Mouse (Mus musculus): ENCODE measurements around the gene Gstt3.

The Gstt3 gene

DNA sequence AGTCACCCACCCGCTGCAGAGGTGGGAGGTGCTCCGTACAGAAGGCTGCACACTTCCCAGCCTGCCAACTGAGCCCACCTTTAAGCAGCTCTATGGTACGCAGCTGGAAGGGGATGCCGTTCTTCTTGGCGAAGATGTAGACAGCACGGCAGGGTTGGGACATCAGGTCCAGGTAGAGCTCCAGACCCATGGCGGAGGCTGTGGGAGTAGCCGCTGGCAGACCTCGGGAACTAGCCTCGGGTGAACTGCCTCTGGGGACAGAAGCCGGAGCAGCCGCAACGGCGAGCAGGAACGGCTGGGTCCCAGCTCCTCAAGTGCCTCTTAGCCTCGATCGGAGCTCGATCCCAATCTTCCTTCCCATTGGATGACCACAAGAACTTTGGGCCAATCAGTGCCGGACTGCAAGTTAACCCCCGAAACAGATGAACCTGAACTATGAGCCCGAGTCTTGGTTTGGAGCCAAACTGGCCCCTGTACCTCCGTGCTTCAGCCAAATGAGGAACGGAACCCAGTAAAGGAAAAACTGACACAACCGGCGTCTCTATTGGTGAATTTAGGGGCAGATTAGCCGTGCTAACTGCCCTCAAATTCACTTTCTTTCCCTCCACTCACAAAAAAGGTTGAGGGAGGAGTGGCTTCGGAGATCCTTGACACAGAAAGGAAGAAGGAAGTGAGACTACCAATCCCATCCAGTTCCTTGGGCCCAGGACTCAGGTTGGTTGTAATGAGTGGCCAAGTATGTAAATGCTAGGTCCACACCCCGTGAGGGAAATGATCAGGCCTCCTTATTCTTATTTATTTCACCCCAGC is at the start of gene Gstt3, which contains the start of gene Gm20441:
Gene Gstt3 (minus strand): TSS at position 646 of the 810 bp plus-strand sequence.
Gene Gm20441 (minus strand): TSS at position 186 of the 810 bp plus-strand sequence.
- DNase-seq: no peak

- DNase-seq: no peak
These were observed 49.1 kb upstream of the Gstt3 start for GRCm38 (mm10) chr10:75830275-75830670.

- DNase-seq: no peak
These were observed 48.5 kb upstream of the Gstt3 start for GRCm38 (mm10) chr10:75829529-75830274.

DNA sequence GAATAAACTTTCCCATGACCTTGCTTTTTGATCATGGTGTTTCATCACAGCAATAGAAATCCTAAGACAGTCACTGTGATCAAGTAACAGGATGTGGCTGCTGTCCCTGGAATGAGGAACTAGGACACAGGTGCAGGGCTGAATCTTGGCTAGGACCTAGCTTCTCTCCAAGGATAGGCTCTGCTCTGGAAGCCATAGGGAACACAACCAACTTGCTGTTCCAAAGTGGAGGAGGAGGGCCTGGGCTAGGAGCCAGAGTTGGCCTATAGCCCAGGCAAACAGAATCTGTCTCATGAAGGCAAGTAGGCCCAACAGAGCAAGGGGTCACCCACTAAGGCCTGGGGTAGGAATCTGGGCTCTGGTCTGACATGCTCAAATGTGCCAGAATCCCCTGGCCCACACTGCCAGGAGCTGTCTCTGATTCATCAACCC is 47.3 kb upstream of the Gstt3 start:
- DNase-seq: peak; percentile 75

DNA sequence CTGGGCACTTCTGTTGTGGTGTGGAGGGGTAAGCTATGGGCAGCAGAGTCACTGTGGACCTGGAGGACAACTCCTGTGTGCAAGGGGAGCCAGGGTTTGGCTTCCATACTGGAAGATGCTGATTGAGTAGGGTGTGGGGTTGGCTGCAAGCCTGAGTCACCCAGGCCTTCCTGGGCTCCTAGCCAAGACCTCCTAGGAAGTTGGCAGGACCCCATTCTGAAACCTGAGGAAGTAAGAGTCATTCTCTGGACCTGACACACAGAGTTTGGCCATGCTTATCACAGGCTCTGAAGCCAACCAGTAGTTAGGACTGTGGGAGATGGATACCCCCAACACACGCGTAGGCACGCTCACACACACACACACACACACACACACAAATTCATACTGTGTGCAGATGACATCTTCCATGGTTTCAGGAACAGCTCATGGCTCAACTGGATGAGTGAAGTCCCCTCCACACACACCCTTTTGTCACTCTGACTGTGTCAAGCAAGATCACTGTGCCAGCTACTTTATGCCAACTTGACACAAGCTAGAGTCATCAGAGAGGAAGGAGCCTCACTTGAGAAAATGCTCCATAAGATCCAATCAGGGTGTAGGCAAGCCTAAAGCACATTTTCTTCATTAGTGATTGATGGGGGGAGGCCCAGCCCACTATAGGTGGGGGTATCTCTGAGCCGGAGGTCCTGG is 46.6 kb upstream of the Gstt3 start:
- DNase-seq: no peak

GRCm38 (mm10) chr10:75824530-75824929 is 43.3 kb upstream of the Gstt3 start:
- no peak for DNase-seq

- no peak for DNase-seq
These were observed 42.6 kb upstream of the Gstt3 start for GRCm38 (mm10) chr10:75823782-75824181.

DNA sequence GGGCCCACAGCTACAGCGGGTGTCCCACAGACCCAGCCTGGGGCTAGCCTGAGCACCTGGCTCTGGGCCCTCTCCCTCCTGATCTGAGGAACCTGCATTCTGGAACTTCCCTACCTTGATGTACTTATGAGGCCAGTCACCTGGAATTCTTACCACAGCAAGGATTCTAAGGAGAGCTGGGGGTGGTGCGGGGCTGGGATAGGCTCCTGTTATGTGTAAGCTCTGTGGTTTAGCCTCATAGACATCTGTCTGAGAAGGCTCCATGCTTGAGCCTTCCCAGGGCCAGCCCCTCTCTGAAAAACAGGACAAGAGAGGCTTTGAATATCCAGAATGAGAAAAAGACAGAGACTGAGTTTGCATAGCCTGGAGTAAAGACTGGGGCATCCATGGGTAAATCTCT is 41.2 kb upstream of the Gstt3 start, which contains the start of gene Gstt4:
Gene Gstt4 (minus strand): TSS at position 101 of the 400 bp plus-strand sequence.
- DNase-seq: no peak

- DNase-seq: no peak
These were observed 38.7 kb upstream of the Gstt3 start for GRCm38 (mm10) chr10:75819882-75820281.

DNA sequence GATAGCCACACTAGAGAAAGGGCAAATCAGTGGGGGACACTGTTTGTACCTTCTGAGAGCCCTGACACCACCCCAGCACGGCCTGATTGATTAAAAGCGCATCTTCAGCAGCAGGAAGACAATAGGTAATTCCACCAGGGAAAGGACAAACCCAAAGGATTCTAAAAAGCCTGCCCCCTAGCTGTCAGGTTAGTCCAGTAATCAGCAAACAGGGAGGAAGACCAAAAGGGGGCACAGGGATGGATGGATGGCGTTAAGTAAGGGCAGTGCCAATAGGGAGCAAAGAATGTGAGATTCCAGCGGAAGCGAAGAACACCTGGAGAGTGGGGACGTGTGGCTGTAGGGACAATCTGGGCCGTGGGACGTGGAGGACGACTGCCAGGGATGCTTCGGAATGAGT is 37.4 kb upstream of the Gstt3 start:
- DNase-seq: no peak

DNA sequence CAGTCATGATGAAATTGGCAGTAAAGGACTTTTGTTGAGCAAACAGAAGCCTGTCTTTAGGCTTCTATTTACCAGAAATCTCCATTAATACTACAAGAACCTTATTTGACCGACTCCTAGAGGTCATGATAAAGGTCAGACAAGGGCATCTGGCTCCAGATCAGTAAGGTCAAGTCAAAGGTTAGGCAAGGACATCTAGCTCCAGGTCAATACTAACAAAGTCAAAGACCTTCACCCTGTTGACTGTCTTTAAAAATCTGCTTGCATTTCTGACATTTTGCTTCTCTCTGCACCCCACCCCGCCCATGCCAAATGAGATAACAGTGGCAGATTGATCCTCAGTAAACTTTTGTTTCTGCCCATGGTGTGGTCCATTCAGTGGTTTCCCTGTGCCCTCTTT is 23.0 kb upstream of the Gstt3 start:
- no peak for DNase-seq

DNA sequence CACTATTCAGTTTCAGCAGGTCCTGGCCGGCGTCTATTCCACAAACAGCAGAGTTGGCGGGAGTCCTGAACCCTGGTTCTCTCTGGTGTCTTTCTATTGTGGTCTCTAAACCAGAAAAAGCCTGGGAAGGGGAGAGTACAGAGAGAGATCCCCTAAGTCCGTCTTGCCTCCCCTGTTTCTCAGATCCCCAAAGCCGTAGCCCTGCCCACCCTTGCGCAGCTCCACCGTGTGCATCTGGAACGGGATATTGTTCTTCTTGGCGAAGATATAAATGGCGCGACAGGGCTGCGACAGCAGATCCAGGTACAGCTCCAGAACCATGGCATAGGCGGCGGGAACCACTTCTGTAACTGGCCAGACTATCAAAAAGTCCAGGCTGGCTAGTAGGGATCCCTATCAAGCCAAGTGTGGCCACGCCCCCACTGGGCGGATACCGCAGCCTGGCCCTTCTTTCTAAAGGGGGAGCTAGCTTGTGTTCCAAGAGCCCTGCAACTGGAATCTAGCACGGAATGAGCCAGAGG is 17.0 kb upstream of the Gstt3 start, which contains the start of gene Gstt1:
Gene Gstt1 (minus strand): TSS at position 409 of the 521 bp plus-strand sequence.
- peak; percentile 68 for DNase-seq

DNA sequence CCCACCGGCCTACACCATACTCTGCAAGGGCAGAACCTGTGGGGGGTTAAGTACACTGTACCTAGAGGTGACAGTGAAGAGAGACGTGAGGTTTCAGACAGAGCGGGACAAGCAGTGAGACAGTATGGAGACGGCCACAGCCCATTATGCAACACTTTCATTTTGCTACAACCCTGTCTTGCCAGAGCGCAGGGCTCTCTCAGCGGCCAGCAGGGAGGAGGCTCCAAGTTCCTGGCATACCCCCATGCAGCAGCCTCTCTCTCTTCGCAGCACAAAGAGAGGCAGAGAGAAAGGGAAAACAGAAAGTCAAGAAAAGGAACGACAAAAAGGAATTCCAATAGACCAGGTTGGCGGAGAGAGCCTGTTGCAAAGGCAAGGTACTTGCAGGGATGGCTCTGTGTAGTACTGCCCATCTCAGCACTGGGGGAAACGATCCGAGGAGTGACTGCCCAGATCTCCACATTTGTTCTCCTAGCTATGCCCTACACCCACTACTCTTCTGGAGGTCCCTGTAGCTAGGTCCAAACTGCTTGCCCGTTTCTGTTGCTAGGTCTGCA is 16.5 kb upstream of the Gstt3 start:
- peak; percentile 69 for DNase-seq

DNA sequence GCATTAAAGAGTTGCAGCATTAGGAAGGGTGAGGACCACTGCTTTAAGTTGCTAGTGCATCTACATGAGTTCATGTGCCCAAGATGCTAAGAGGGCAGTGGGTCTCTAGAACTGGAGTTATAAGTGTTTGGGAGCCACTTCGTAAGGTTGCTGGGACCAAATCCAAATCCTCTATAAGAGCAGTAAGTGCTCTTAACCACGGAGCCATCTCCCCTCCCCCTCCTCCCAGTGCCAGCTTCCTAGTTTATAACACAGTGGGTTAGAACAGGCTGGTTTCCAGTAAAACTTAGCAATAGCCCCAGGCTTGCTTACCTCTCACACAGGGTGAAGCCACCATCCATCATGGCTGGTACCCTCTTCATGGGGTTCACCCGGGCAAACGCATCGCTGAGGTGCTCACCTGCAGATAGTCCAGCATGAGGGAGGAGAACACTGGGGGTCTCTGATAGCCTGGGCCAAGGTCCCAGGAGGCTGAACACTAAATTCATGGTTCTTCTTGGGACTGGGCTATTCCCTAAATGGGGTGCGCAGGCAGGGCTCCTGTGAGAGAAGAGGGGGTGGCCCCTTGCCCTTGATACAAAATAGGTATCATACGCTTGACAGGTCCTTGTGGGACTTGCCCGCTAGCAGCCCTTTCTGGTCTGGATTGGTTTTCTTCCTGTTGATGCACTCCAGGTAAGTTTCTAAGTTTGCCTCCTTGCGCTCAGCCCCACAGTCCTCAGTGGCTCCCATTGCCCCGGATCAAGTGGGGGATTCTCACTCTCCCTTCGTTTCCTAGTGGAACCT is 15.7 kb upstream of the Gstt3 start:
- DNase-seq: no peak

DNA sequence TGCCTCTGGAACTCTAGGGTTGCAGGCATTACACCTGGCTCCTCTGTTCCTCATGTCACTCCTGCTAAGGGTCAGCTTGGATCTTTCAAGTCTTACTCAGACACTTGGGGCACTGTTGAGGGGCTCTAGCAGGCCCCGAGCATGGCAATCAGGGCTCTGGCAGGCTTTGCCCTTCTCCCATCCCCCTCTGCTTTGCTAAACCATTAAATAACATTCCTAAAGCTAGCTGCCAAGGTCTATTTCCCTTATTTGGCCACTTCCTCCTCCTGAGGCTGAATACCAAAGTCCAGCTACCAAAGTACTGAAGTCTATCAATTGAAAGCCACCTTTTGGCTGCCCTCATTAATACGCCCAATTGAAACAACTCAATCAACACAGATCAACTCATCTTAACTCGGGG is 13.7 kb upstream of the Gstt3 start:
- no peak for DNase-seq

DNA sequence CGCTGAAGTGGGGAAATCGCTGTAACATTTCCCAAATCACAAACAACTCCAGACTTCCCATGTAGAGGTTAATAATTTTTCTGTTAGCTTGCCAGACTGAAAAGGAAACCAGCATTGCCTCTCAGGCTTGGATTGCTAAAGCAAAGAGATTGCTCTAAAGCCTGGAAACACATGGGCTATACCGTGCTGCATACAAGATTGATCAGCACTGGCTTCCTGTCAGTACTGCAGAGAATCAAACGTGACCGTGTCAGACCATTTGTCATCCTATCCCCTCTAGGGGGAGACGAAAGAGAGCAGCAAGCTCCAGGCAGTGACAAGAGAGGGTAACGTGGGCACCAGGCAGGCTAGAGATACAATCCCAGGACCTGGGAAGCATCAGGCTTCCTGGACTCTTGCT is 9.6 kb upstream of the Gstt3 start:
- no peak for DNase-seq

DNA sequence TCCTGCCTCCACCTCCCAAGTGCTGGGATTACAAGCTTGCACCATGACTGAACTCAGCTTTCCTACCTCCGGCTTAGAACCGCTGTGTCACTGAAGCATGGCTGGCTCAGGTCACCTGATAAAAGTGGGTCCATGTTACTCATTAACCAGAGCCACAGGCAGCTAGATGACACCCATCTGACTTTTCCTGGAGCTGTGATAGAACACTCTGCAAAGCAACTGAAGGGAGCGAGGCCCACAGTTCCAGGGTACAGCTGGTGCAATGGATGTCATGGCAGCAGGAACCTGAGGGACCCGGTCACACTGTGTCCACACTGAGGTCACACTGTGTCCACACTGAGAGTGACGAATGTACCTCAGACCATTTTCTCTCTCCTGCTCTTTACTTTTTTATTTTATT is 8.6 kb upstream of the Gstt3 start:
- DNase-seq: no peak

GRCm38 (mm10) chr10:75789081-75789735 is 8.0 kb upstream of the Gstt3 start:
- DNase-seq: no peak

GRCm38 (mm10) chr10:75788277-75788676 is 7.1 kb upstream of the Gstt3 start:
- no peak for DNase-seq

- no peak for DNase-seq
These were observed 4.2 kb upstream of the Gstt3 start for GRCm38 (mm10) chr10:75785442-75785841.
